Comparison of ENCODE assay signal across 16 mouse cellular contexts in genomic region chr9:61348036-61348435, GRCm38 (mm10). TPM values are rescaled to one million over a fixed set of nuclear protein-coding genes. Genes with fewer than 3 reads are reported as not detected.
DNase-seq lines count a peak whose midpoint lies in the region; ATAC-seq and TF ChIP-seq lines count a peak whose summit lies in the region.
"Had no signal": no experiment of that assay in that cellular context is flagged by ENCODE, and none has a peak within 500 bp of the region (broad histone marks: within the 10 kb centered on the region; RNA-seq: fewer than 3 reads in every experiment).

No protein-coding gene starts in this region.

- no peak for TF ChIP-seq CTCF in brain, embryonic 14.5 days (IDR thresholded peaks at IDR 0.05; ENCODE audit: borderline replicate concordance, extremely low read depth, insufficient read depth, insufficient read length)

- H3K4me1 ChIP-seq in kidney, embryonic 15.5 days = peaks cover 49% of the 10 kb centered on the region
- H3K4me1 ChIP-seq in midbrain, embryonic 14.5 days (ENCODE audit: control insufficient read depth, insufficient read depth, low read length) = peaks cover 9% of the 10 kb centered on the region

- no peak overlapping the region for H3K4me2 ChIP-seq in kidney, embryonic 15.5 days
- H3K4me2 ChIP-seq in midbrain, embryonic 14.5 days (ENCODE audit: low read length) = no peak overlapping the region
- H3K4me2 ChIP-seq: heart, embryonic 12.5 days; hindbrain, embryonic 12.5 days; liver, embryonic 15.5 days had no signal

- no peak overlapping the region for H3K27ac ChIP-seq in kidney, embryonic 15.5 days
- no peak overlapping the region for H3K27ac ChIP-seq in midbrain, embryonic 14.5 days (replicated peaks; ENCODE audit: low read depth, low read length)
- H3K27ac ChIP-seq: gastrocnemius, adult 2 months; hindbrain, embryonic 12.5 days; liver, embryonic 15.5 days; stomach, postnatal 0 days had no signal

- WGBS in kidney, embryonic 15.5 days = 84% methylated on average over 9 of the region's 9 CpGs
- WGBS in midbrain, embryonic 14.5 days = 90% methylated on average over 9 of the region's 9 CpGs

- no peaks in the 10 kb centered on the region for H3K36me3 ChIP-seq in kidney, embryonic 15.5 days
- H3K36me3 ChIP-seq in midbrain, embryonic 14.5 days (ENCODE audit: control insufficient read depth, insufficient read depth, low read length) = no peaks in the 10 kb centered on the region
- H3K36me3 ChIP-seq: heart, embryonic 12.5 days; hindbrain, embryonic 12.5 days; liver, embryonic 15.5 days had no signal

- H3K27me3 ChIP-seq in kidney, embryonic 15.5 days = peaks cover 55% of the 10 kb centered on the region
- 0 out of 2 replicates have a peak, but pooled peaks cover 6% of the 10 kb centered on the region for H3K27me3 ChIP-seq in midbrain, embryonic 14.5 days (ENCODE audit: control insufficient read depth, insufficient read depth, low read length)
- H3K27me3 ChIP-seq: CH12.LX, Patski had no signal

- H3K9ac ChIP-seq in kidney, embryonic 15.5 days = no peak overlapping the region
- no peak overlapping the region for H3K9ac ChIP-seq in midbrain, embryonic 14.5 days (replicated peaks; ENCODE audit: low read length)
- H3K9ac ChIP-seq: heart, embryonic 12.5 days; hindbrain, embryonic 12.5 days; liver, embryonic 15.5 days had no signal

- H3K4me3 ChIP-seq in kidney, embryonic 15.5 days (replicated peaks) = no peak overlapping the region
- no peak overlapping the region for H3K4me3 ChIP-seq in midbrain, embryonic 14.5 days (replicated peaks; ENCODE audit: low read depth, low read length)
- H3K4me3 ChIP-seq: gastrocnemius, adult 2 months; heart, embryonic 12.5 days; hindbrain, embryonic 12.5 days; liver, embryonic 15.5 days had no signal

- no peaks in the 10 kb centered on the region for H3K9me3 ChIP-seq in kidney, embryonic 15.5 days (replicated peaks)
- H3K9me3 ChIP-seq in midbrain, embryonic 14.5 days (ENCODE audit: control insufficient read depth, low read length) = no peaks in the 10 kb centered on the region
- H3K9me3 ChIP-seq: heart, embryonic 12.5 days; hindbrain, embryonic 12.5 days; liver, embryonic 15.5 days had no signal

- no peak for ATAC-seq in kidney, embryonic 15.5 days (replicated peaks; ENCODE audit: low FRiP score)
- ATAC-seq in midbrain, embryonic 14.5 days (ENCODE audit: low FRiP score, low TSS enrichment) = no peak
- ATAC-seq: Patski had no signal

- TF ChIP-seq POLR2A in brain, embryonic 14.5 days (IDR thresholded peaks at IDR 0.05; ENCODE audit: borderline replicate concordance, extremely low read depth, insufficient read depth, insufficient read length, poor library complexity, severe bottlenecking) = no peak

- DNase-seq in kidney, adult 18-20 months = peak; percentile 49
- DNase-seq in brain, embryonic 14.5 days (ENCODE audit: low read depth) = peak; percentile 62
- peak; percentile 53 to 61 for DNase-seq in cerebellum, postnatal 25 days
- peak; percentile 54 for DNase-seq in lung, postnatal 25 days (ENCODE audit: low spot score)
- DNase-seq in urinary bladder, postnatal 25 days (ENCODE audit: low spot score) = no peak
- DNase-seq in midbrain, embryonic 14.5 days = no peak
- DNase-seq in layer of hippocampus, adult 18-20 months (ENCODE audit: low spot score in 2 of 2) = no peak
- DNase-seq: adrenal gland, adult 2 months; gastrocnemius, adult 2 months had no signal

RNA-seq across cellular contexts. Expression of gene Tle3, which starts 24.1 kb away (rescaled TPM):
- polyA plus RNA-seq in kidney, embryonic 15.5 days (2015; fragmentation: Nextera tagmentation; extraction: Ambion mirVana) = 26.1 and 30.9 TPM in 2 replicates
- polyA plus RNA-seq in brain, embryonic 14.5 days (2012; rRNA removed) = 108 and 121 TPM in 2 replicates
- polyA plus RNA-seq in midbrain, embryonic 14.5 days (2014; fragmentation: Nextera tagmentation; extraction: Ambion mirVana) = 36.4 and 43.8 TPM in 2 replicates
- total RNA-seq in layer of hippocampus, adult 18-20 months (2021) = 10 to 100 TPM; 58.1 to 59.7 TPM

Comparison
In these comparisons a context has a peak if more than half of its experiments do, and no peak if none do; other contexts are left out.
1. DNase-seq: peak in kidney, adult 18-20 months (single experiment), brain, embryonic 14.5 days (single experiment), cerebellum, postnatal 25 days (2 of 2) and lung, postnatal 25 days (single experiment); none in urinary bladder, postnatal 25 days (single experiment), midbrain, embryonic 14.5 days (single experiment) and layer of hippocampus, adult 18-20 months (0 of 2).